Mouse (Mus musculus): Measurements from ENCODE around the gene Lrrc57.
"Not testable (repeated sequence)": the region's sequence is repeated elsewhere in the genome, so short reads cannot be mapped to it uniquely, and the experiment has no call there.

Gene Lrrc57

DNA sequence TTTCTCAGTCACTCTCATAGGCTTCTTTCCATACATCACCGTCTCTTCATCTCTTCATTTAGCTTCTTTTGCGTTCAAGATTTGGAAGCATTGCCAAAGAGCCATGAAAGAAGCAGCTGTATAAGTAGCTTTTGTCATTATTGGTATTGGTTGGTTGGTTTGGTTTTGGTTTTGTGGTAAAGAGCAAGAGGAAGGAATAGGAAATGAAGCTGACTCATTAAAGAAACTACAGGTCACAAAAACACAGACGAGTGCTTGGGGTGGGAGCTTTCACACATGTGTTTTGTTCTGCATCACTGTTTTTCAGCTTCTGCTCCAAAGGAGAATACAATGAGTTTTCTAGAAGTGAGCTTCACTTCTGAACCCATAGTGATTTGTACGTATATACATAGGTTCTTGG lies 9.8 kb downstream of the Lrrc57 start:
- CTCF ChIA-PET, result no interaction called here

DNA sequence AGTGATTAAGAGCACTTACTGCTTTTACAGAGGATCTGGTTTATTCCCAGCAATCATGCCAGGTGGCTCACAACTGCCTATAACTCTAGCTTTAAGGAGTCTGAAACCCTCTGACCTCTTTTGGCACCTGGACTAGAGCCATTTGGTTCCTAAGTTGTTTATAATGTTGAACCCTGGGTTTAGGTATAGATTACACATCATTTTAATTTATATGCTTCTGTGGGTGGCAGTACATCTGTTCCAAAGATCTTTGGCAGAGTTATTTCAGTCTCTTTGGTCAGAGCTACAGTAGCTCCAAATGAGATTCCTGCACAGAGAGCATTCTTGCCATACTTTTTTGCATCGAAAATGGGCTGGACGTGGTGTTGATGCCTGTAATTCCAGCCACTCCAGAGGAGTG lies 11.6 kb downstream of the Lrrc57 start:
- CTCF ChIA-PET, result interaction anchor here (0.6 kb wide), 1 partner anchor 62 kb away, joined by 10 read pairs; no protein-coding TSS in a partner anchor

DNA sequence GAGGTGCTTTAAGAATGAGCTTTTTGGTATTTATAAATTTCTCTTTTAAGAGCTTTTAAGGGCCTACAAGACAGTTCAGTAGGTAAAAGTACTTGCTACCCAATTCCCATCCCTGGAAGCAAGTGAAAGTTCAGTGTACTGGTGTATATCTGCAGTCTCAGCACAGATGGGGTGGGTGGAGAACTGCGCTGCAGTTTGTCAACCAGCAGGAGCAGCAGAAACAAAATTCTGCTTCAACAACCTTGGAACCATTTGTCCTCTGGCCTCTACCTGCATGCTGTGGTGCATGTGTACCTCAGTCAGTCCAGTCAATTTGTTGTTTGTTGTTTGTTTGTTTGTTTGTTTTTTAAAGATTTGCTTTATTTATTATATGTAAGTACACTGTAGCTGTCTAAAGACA lies 17.1 kb downstream of the Lrrc57 start:
- CTCF ChIA-PET, result interaction anchor here (0.7 kb wide), 1 partner anchor 19 kb away, joined by 7 read pairs; no protein-coding TSS in a partner anchor

DNA sequence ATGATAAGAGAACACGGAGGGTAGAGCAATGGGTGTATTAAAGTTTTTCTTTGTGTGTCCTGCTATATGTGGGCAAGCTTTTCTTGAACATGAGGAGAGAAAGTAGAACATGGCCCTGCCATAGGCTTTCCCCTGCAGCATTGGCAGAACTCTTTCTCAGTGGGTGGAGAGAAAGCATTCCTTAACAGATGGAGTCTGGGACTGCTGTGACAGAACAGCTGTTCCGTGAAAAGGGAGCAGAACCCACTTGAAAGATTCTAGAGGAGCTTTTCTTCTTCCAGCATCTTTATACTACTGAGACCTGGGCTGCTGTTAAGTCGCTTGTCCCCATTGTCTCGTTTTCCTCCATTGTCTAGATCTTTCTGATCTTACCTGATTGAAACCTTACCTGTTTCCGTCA lies 19.6 kb downstream of the Lrrc57 start:
- CTCF ChIA-PET, result interaction anchor here (0.5 to 0.6 kb wide), 2 partner anchors 54 to 127 kb away, joined by 3 to 9 read pairs; no protein-coding TSS in a partner anchor

DNA sequence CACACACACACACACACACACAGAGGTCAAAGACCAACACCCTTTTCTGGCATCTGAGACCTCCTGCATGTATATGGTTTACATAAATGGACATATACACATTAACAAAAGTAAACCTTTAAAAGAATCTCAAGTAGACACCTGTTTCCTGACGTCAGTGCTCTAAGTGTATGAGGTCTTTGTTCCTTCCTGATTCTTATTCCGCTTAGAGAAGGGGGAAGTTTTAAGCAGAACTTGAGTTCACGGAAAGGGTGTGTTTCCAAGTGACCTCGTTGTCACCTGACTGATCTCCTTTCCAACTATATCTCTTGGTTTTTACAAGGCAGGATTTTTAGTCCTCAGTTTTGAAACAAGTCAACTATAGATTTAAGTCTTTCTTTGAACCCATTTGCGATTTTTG lies 31.0 kb downstream of the Lrrc57 start:
- CTCF ChIA-PET, result no interaction called here

DNA sequence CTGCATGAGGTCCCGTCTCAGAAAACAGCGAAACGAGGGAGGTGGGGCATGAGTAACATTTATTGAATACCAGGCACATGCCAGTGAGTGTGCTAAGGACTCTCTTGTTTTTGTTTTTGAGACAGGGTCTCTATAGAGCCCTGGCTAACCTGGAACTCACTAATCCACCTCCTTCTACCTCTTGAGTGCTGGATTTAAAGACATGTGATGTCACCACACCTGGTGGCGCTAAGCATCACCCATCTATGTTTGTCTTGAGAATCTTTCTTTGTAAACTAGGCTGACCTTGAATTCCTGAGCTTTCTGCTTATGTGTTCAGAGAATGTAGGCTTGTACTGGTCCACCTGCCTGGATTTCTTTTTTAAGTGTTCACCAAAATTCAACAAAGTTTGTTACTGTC lies 31.5 kb downstream of the Lrrc57 start:
- CTCF ChIA-PET, result interaction anchor here (0.5 kb wide), 1 partner anchor 12 kb away, joined by 3 read pairs; no protein-coding TSS in a partner anchor

DNA sequence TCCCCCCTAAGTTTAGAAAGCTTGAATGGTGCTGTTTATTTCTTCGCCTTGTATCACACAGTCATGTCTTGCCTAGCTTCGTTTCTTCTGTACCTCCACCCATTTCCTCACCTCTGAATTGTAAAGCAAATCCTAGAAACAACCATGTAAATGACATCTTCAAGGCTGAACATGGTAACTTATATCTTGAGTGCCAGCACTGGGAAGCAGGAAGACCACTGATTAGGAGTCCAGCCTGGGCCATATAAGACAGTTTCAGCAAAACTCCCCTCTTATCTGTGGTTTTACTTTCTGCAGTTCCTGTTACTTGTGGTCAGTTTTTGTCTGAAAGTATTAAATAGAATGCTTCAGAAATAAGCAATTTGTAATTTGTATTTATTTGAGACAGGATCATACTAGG lies 33.3 kb downstream of the Lrrc57 start:
- CTCF ChIA-PET, result no interaction called here

DNA sequence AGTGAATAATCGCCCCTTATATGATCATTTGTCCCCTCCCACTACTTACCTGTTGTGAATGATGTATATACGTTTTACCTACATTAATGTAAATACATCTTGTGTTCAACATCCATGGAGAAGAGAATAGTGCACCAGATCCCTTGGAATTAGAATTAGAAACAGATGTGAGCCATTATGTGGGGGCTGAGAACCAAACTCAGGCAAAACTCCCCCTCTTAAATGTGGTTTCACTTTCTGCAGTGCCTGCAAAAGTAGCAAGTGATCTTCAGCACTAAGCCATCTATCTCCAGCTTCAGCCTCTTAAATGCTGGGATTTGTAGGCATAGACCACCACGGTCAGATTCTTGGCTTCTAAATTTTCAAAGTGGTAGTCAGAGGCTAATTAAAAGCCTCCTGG lies 34.2 kb downstream of the Lrrc57 start:
- CTCF ChIA-PET, result no interaction called here

DNA sequence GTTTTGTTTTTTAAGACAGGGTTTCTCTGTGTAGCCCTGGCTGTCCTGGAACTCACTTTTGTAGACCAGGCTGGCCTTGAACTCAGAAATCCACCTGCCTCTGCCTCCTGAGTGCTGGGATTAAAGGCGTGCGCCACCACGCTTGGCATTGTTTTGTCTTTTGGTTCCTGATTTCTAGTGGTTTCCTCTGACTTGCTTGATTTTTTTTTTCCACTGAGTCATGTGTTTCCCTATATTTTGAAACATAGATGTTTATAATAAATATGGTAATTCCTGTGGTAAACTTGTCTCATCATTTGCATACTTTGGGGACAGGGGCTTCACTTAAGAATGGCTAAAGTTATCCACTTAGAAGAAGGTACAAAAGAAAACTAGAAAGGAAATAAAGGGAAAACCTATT lies 37.2 kb downstream of the Lrrc57 start:
- CTCF ChIA-PET, result not testable (repeated sequence)

DNA sequence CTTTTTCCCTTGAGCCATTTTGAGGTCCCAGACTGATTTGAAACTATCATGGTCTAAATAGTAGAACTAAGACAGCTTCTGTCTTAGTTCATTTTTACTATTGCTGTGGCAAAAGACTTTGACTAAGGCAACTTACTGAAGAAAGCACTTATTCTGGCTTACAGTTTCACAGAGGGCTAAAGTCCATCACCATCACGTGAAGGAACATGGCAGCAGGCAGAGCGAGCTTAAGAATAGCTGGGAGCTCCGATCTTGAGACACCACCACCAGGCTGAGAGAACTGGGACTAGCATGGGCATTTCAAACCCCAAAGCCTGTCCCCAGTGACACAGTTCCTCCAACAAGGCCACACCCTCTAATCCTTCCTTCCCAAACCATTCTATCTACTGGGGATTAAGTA lies 38.2 kb downstream of the Lrrc57 start:
- CTCF ChIA-PET, result interaction anchor here (0.6 to 0.7 kb wide), 2 partner anchors 284 to 395 kb away, joined by 3 read pairs; no protein-coding TSS in a partner anchor

DNA sequence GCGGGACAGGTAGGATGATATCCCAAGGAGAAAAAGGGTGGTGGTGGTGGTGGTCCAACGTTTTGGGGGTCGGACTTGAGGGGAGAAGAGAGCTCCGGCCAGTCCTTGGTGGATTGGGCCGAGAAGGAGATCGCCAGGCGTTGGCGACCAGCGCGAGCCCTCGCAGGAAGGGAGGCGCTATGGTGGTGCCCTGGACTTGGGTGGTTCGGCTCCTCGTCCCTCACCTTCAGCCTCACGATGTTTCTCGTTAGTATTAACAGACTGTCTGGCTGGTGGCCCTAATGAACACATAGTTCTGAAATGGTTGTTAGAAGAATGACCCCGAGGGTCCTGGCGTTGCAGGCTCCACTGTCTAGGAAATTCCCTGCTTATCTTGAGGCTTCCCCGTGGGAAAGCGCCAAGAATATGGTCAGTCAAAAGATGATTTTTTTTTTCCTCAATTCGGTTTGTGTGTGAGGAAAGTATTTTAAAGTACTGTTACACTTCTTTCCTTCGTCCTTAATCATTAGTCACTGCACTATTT lies 41.5 kb downstream of the Lrrc57 start:
- CTCF ChIA-PET, result interaction anchor here (0.6 kb wide), 1 partner anchor 41 kb away, joined by 7 read pairs; no protein-coding TSS in a partner anchor

DNA sequence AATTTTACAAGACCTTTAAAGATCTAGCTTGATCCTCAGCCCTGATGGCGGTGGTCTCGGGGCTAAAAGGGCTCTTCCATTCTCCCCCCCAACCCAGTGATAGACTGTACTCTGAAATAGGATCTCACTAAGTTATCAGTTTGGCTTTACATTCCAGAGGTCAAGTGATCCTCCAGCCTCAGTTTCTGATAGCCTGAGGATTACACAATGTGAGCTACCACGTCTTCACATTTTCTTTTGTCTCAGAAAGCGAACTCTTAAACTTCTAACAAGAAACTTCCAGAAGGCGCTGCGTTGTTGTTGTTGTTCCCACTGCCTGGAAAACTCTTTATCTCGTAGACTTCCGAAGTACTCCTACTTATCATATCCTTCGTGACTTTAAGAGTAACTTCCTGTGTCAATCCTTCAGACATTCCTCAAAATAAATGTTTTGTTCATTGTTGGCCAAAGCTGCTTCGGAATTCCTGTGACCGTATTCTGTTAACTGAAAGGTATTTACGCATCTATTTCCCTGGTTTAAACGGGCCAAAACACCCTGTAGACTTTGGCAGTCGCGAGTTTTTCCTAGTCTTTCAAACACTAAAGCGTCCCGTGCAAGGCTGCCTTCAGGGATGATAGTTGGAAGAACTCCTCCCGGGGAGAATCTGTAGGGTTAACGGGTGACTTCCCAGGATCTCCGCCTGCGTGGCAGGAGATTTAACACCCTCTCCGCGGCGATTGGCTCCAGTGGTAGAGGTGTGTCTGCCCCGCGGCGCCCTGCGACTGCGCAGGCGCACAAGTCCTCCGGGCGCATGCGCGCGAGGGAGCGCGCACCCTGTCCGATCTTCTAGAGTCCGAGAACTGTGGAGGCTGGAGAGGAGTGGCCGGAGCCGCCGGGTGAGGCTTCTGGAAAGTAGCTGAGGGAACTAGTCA lies 42.2 kb downstream of the Lrrc57 start, which contains the start of gene Snap23:
TSS of gene Snap23 (plus strand) at position 786 of the 912 bp plus-strand sequence.
- CTCF ChIA-PET, result no interaction called here

DNA sequence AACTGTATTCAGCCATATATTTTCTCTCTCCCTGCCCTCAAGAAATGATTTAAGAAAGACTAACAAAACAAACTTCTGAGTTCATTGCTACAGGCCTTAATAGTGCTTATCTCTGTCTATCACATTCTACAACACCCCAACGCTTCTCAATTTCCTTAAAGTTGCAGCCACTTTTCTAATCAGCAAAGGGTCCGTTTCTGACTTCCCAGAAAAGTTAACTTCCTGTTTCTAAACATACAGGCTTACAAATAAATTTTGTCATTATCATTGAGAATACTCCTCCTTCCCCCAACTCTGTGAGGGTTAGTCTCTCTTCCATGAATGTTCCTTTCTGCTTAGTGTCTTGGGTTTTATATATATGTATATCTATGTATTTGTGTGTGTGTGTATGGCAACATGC lies 44.0 kb downstream of the Lrrc57 start:
- CTCF ChIA-PET, result no interaction called here

DNA sequence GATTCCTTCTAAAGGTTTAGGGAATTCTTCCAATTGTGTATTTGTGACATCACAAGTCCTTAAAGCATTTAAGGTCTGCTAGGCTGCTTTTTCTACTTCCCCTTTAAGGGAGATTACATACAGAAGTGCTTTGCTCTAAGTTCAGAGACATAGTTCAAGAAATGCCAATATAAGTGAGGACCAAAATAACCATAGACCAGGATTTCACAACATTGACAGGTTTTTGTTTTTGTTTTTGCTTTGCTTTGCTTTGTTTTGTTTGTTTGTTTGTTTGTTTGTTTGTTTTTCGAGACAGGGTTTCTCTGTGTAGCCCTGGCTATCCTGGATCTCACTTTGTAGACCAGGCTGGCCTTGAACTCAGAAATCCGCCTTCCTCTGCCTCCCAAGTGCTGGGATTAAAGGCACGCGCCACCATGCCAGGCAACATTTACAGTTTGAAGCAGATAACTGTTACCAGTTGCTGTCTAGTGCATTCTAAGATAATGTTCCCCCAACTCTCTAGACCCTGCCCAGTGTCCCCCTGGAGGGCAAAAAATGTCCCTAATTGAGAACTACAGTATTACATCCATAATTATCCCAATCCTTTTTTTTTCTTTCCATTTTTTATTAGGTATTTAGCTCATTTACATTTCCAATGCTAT lies 44.7 kb downstream of the Lrrc57 start:
- CTCF ChIA-PET, result not testable (repeated sequence)

DNA sequence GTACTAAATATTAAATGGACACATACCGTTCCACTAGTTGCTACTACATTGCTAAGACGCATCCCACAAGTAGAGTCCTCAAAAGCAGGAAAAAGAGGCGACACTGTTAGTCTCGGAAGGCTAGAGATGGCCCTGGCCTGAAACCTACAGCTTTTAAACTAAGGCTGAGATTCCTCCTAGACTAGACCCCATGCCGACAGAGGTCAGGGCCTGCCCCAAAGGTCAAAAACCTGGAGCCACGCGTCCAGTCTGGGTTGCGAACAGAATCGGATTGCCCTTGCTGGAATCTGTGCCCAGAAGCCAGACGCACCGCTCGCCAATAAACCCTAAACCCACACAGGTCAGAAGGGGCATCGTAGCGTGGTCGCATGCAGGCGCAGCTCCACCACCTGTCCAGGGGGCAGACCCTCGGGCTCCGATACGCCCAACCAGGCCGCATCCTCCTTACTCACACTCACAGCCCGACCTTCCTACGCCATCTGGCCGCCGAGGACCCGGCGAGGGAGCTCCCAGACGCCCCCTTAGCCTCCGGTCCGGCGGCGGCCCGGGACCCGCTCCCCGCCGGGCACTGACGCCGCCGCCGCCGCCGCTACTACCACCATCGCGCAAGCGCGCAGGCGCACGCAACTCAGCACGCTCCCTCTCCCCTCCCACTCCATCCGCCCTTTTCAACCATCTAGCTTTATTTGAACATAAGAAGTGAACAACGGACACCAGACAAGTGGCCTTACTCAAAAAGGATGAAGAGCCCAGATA lies 45.9 kb downstream of the Lrrc57 start, which contains the start of gene Zfp106:
TSS of gene Zfp106 (minus strand) at position 609 of the 756 bp plus-strand sequence.
- CTCF ChIA-PET, result no interaction called here

DNA sequence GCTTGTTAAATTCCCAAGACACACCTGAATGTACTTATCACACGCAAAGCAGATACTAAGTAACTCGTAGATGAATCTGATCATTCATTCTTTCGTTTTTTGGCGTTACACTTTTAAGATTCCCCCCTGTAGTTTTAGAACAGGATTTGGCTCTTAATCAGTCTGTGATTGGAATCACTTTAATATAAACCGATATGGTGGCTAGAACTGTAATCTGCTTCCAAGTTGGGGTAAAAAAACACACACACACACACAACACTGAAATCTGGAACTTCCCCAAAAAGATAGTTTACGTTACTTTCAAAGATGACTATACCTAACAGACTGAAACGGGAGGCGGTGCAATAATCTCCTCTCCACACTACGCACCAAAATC lies 46.5 kb downstream of the Lrrc57 start:
- CTCF ChIA-PET, result no interaction called here

DNA sequence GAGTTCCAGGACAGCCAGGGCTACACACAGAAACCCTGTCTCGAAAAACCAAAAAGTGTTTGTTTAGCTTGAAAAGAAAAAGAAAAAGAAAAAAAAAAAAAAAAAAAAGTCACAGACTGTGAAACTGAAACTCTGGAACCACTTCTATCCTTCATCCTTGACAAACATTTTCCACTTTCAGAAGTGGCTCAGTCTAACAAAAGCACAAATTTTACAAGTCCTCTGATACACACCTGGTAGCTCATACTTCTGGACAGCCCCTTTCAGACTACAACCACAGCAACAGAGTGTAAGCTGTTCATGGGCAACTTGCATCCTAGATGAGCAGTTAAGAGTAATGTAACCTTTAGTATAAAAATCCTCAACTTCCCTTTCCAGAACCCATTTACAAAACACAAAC lies 47.8 kb downstream of the Lrrc57 start:
- CTCF ChIA-PET, result no interaction called here

DNA sequence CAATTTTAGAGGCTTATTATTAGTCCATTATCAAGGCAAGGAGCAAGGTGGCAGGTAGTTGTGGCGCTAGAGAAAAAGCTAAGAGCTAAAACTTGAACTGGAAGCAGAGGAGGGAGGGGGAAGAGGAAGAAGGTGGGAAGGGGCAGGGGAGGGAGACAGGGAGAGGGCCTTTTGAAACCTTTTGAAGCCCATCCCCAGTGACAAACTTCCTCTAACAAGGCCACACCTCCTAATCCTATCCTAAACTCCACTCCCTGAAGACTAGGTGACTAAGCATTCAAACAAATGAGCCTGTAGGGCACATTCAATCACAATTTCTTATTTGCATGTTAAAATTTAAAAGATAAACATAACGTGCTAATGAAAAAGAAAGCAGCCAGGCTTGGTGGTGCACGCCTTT lies 50.5 kb downstream of the Lrrc57 start:
- CTCF ChIA-PET, result no interaction called here

DNA sequence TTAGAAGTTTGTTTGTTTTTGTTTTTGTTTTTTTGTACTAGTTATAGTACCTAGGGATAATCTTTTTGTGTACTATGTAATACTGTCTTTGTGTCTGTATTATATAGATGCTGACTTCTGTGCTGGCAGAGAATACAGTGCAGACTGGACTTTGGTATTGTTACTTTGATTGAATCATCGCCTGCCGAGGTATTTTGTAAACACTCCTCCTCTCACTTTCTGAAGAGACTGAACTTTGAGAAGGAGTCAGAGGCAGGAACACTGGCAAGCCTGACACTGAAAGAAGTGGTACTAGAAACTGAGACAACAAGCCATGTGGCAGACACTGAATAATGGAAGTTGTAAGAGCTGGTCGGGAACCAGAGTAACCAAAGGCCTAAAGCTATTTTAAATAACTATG lies 52.5 kb downstream of the Lrrc57 start:
- CTCF ChIA-PET, result no interaction called here
